Mouse (Mus musculus) liver, embryonic 15.5 days (tissue): ENCODE measurements around the gene Marveld3. TPM values are rescaled to one million over a fixed set of nuclear protein-coding genes. Genes with fewer than 3 reads are reported as not detected.
A peak's percentile ranks its signal among the peaks of the same experiment; 100 is the strongest.

Experiments used
- ATAC-seq: fragments of 200-750 bp; cut with Nextera tagmentation; 2 replicates; pipeline ENCODE4 v1.8.0; 2017; ENCODE audit warnings: moderate number of reproducible peaks, mild to moderate bottlenecking, moderate library complexity; ENCODE audit not compliant: insufficient read depth
- H3K27ac ChIP-seq: fragments of 300-500 bp; sonication (generic); replicated peaks from 2 replicates; pipeline ENCODE4 v1.5.1; 2015; ENCODE audit warnings: mild to moderate bottlenecking, inconsistent platforms
- H3K27me3 ChIP-seq: fragments of 300-500 bp; sonication (generic); 2 replicates; pipeline ENCODE4 v1.6.1; 2015; ENCODE audit warnings: mild to moderate bottlenecking, inconsistent platforms
- H3K36me3 ChIP-seq: fragments of 300-500 bp; sonication (generic); replicated peaks from 2 replicates; pipeline ENCODE4 v1.6.1; 2015; ENCODE audit warnings: moderate library complexity, mild to moderate bottlenecking, inconsistent platforms
- H3K4me1 ChIP-seq: fragments of 300-500 bp; sonication (generic); replicated peaks from 2 replicates; pipeline ENCODE4 v1.6.1; 2015; ENCODE audit warnings: inconsistent platforms
- H3K4me2 ChIP-seq: fragments of 300-500 bp; sonication (generic); 2 replicates; pipeline ENCODE4 v1.6.1; 2015; ENCODE audit warnings: moderate library complexity, mild to moderate bottlenecking, inconsistent platforms
- H3K4me3 ChIP-seq: fragments of 300-500 bp; sonication (generic); replicated peaks from 2 replicates; pipeline ENCODE4 v1.5.1; 2015; ENCODE audit warnings: mild to moderate bottlenecking, inconsistent platforms
- H3K9ac ChIP-seq: fragments of 300-500 bp; sonication (generic); 2 replicates; pipeline ENCODE4 v1.6.1; 2015; ENCODE audit warnings: moderate library complexity, mild to moderate bottlenecking, inconsistent platforms
- H3K9me3 ChIP-seq: fragments of 300-500 bp; sonication (generic); replicated peaks from 2 replicates; pipeline ENCODE4 v1.6.1; 2016; ENCODE audit warnings: inconsistent platforms
- WGBS: fragments of 180-500 bp; shearing (Covaris S2); methylation state at CpG from one replicate; pipeline ENCODE4 v1.1.7; 2015; ENCODE audit warnings: mixed read lengths; ENCODE audit not compliant: insufficient replicate concordance; 5-methylcytosine and 5-hydroxymethylcytosine counted together
- polyA plus RNA-seq: library from polyadenylated mRNA; unstranded; fragments of >200 nt; fragmentation: Nextera tagmentation; extraction: Ambion mirVana; gene quantifications from 2 replicates; pipeline ENCODE4 v1.2.1, GENCODE M21; 2015

The Marveld3 gene
- polyA plus RNA-seq, 1 experiment from 2014 or later = 0.06 TPM

- no peak for ATAC-seq
- H3K9ac ChIP-seq = no peak overlapping the region
- H3K4me3 ChIP-seq = no peak overlapping the region
- whole genome bisulfite sequencing = 59% methylated on average over 13 of the region's 13 CpGs
- H3K36me3 ChIP-seq = no peaks in the 10 kb centered on the region
- peaks cover 66% of the 10 kb centered on the region for H3K27me3 ChIP-seq
- H3K4me1 ChIP-seq = peaks cover 7% of the 10 kb centered on the region
- H3K27ac ChIP-seq = no peak overlapping the region
- no peaks in the 10 kb centered on the region for H3K9me3 ChIP-seq
- H3K4me2 ChIP-seq = no peak overlapping the region
Observed at GRCm38 (mm10) chr8:109963421-109963820, 1.4 kb upstream of the Marveld3 start.

GRCm38 (mm10) chr8:109962896-109963295 is 893 bp upstream of the Marveld3 start:
- 47% methylated on average over 9 of the region's 9 CpGs for WGBS
- Histone ChIP-seq H3K4me1 (peaks cover 7% of the 10 kb centered on the region), H3K9me3 (no peaks in the 10 kb centered on the region), H3K27me3 (peaks cover 61% of the 10 kb centered on the region), H3K36me3 (no peaks in the 10 kb centered on the region), H3K27ac (no peak overlapping the region), H3K4me3 (no peak overlapping the region), H3K9ac (no peak overlapping the region), H3K4me2 (no peak overlapping the region)
- no peak for ATAC-seq

GRCm38 (mm10) chr8:109959112-109959511 is 2.9 kb downstream of the Marveld3 start:
- 65% methylated on average over 4 of the region's 4 CpGs for WGBS

DNA sequence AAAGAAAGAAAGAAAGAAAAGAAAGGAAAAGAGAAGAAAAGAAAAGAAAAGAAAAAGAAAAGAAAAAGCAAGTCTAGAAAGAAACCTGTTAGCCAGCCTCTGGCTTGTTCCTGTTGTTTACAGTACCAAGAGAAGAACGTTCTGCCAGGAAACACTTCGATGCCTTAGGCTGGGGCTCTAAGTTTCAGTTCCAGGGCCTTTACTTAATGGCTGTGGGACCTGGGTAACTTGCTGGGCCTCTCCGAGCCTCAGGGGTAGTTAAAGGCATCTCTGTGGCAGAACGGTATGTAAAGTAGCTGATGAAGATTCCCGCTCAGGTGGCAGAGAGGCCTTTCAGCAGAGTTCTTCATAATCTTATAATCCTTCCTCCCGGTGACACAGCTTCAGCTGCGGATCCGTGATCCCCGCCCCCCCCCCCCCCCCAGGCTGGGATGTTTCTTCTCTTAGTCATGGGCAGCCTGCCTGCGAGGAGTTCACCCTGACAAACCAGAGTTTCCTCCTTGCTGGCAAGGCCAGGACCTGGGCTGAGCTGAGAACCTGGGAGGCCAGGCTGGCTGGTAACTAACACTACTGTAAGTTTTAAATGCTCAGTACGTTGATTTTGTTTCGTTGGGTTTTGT is 3.9 kb downstream of the Marveld3 start:
- no peaks in the 10 kb centered on the region for H3K9me3 ChIP-seq
- no peak overlapping the region for H3K4me2 ChIP-seq
- peaks cover 46% of the 10 kb centered on the region for H3K27me3 ChIP-seq
- 30% methylated on average over 12 of the region's 12 CpGs for WGBS
- no peak overlapping the region for H3K4me3 ChIP-seq
- H3K9ac ChIP-seq = no peak overlapping the region
- H3K4me1 ChIP-seq = peaks cover 13% of the 10 kb centered on the region
- H3K36me3 ChIP-seq = no peaks in the 10 kb centered on the region
- no peak overlapping the region for H3K27ac ChIP-seq
- no peak for ATAC-seq

More at GRCm38 (mm10) chr8:109959112-109959511, 2.9 kb downstream of the Marveld3 start:
- H3K4me2 ChIP-seq = no peak overlapping the region
- H3K9me3 ChIP-seq = no peaks in the 10 kb centered on the region
- peaks cover 13% of the 10 kb centered on the region for H3K4me1 ChIP-seq
- no peaks in the 10 kb centered on the region for H3K36me3 ChIP-seq
- no peak overlapping the region for H3K27ac ChIP-seq
- H3K4me3 ChIP-seq = no peak overlapping the region
- no peak for ATAC-seq
- no peak overlapping the region for H3K9ac ChIP-seq
- H3K27me3 ChIP-seq = peaks cover 52% of the 10 kb centered on the region

GRCm38 (mm10) chr8:109957167-109958028 is 4.6 kb downstream of the Marveld3 start:
- ATAC-seq = no peak

DNA sequence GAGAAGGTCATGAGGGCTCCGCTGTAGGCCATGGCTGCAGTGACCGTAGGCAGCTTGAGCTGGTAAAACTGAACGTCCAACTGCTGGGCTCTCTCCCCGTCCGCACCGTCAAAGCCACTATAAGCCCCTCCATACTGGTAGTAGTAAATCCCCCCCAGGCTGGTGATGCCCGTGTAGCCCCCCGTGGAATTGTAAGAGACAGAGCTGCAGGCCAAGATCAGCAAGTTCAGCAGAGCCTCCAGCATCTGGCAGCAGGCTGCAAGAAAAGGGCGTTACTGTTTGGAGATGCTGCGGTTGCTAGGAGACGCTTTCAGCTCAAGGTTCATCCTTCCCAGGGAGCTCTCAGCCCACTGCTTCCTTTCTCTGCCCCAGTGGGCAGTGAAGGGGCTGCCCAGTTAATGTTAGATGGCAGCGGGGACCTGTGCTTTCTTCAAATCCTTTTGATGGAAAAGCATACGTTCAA is 7.5 kb downstream of the Marveld3 start:
- 57% methylated on average over 13 of the region's 13 CpGs for WGBS
- Histone ChIP-seq H3K4me3 (no peak overlapping the region), H3K4me1 (peaks cover 5% of the 10 kb centered on the region; the same call in 1 of the 2 replicates), H3K27ac (no peak overlapping the region), H3K36me3 (no peaks in the 10 kb centered on the region), H3K9ac (no peak overlapping the region), H3K4me2 (no peak overlapping the region), H3K27me3 (peaks cover 36% of the 10 kb centered on the region), H3K9me3 (no peaks in the 10 kb centered on the region)
- no peak for ATAC-seq

More at GRCm38 (mm10) chr8:109957167-109958028, 4.6 kb downstream of the Marveld3 start:
- 13% methylated on average over 16 of the region's 16 CpGs for WGBS
- H3K9ac ChIP-seq = no peak overlapping the region
- H3K27me3 ChIP-seq = peaks cover 41% of the 10 kb centered on the region
- H3K9me3 ChIP-seq = no peaks in the 10 kb centered on the region
- H3K4me2 ChIP-seq = peak overlapping the region; percentile 13; the same call in 1 of the 2 replicates
- peaks cover 13% of the 10 kb centered on the region for H3K4me1 ChIP-seq
- no peak overlapping the region for H3K27ac ChIP-seq
- no peaks in the 10 kb centered on the region for H3K36me3 ChIP-seq
- H3K4me3 ChIP-seq = no peak overlapping the region

GRCm38 (mm10) chr8:109952171-109952570 is 9.8 kb downstream of the Marveld3 start:
- ATAC-seq = no peak
- H3K4me2 ChIP-seq = no peak overlapping the region
- H3K4me3 ChIP-seq = no peak overlapping the region
- H3K27me3 ChIP-seq = peaks cover 48% of the 10 kb centered on the region
- WGBS = 56% methylated on average over 7 of the region's 7 CpGs
- no peaks in the 10 kb centered on the region for H3K9me3 ChIP-seq
- no peaks in the 10 kb centered on the region for H3K36me3 ChIP-seq
- peaks cover 9% of the 10 kb centered on the region; the same call in 1 of the 2 replicates for H3K4me1 ChIP-seq
- H3K27ac ChIP-seq = no peak overlapping the region
- H3K9ac ChIP-seq = no peak overlapping the region

DNA sequence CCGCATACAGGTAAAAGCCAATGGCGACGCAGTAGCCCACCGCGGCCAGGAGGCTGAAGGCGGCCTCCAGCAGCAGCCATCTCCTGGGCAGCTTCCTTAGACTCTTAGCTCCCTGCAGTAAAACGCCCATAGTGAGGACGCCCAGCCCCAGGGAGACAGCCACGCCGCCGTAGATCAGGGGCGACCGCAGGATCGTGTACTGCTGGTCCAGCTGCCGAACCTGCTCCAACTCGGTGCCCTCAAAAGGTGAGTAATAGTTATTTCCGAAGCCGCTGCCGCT is 13.8 kb downstream of the Marveld3 start:
- peak overlapping the region; percentile 29 for H3K4me2 ChIP-seq
- H3K4me3 ChIP-seq = 0 out of 2 replicates have a peak overlapping the region, but pooled peaks have one; percentile 5
- peaks cover 61% of the 10 kb centered on the region for H3K27me3 ChIP-seq
- no peak overlapping the region for H3K27ac ChIP-seq
- no peak overlapping the region for H3K9ac ChIP-seq
- peaks cover 9% of the 10 kb centered on the region for H3K36me3 ChIP-seq
- peaks cover 15% of the 10 kb centered on the region; the same call in 1 of the 2 replicates for H3K4me1 ChIP-seq
- no peak for ATAC-seq
- H3K9me3 ChIP-seq = no peaks in the 10 kb centered on the region
- 4% methylated on average over 19 of the region's 19 CpGs for WGBS

DNA sequence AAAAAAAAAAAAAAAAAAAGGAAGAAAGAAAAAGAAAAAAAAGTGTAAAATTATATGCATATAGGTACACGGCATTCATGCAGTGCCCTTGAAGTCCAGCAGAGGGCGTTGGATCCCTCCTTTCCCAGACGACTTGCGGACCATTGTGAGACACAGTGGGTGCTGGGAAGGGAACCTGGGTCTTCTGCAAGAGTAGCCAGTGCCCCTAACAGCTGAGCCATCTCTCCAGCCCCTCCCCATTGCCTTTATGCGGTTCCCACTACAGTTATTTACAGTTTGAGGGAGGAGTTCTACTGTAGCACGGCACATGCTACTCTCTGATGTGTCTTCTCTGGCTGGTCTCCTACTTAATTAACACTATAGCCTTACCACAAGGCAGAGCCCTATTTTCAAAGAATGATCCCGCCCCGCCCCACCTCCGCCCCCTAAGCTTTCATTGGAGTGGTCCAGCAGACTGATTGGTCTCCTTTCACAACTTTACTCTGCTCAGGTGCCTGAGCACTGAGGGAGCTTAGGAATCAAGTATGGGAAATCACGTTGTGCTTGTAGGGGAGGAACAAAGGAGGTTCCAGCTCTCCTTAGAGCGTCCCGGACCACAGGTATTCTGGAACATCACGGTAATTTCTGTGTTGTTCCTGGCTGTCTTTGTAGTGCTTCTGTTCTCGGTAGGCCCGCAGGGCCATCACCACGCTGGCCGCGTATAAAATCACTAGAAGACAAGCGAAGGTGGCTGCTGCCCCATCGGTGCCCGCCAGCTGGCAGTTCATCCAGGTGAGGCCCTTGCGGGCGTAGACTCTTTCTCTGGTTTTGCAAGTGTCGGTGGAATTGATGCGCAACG is 14.3 kb downstream of the Marveld3 start:
- peaks cover 15% of the 10 kb centered on the region for H3K36me3 ChIP-seq
- H3K4me1 ChIP-seq = peaks cover 16% of the 10 kb centered on the region; the same call in 1 of the 2 replicates
- peaks cover 61% of the 10 kb centered on the region for H3K27me3 ChIP-seq
- no peaks in the 10 kb centered on the region for H3K9me3 ChIP-seq
- H3K27ac ChIP-seq = no peak overlapping the region
- ATAC-seq = no peak
- 0 out of 2 replicates have a peak overlapping the region, but pooled peaks have one; percentile 5 for H3K4me3 ChIP-seq
- peak overlapping the region; percentile 29 for H3K4me2 ChIP-seq
- no peak overlapping the region for H3K9ac ChIP-seq
- 5% methylated on average over 26 of the region's 26 CpGs for WGBS

DNA sequence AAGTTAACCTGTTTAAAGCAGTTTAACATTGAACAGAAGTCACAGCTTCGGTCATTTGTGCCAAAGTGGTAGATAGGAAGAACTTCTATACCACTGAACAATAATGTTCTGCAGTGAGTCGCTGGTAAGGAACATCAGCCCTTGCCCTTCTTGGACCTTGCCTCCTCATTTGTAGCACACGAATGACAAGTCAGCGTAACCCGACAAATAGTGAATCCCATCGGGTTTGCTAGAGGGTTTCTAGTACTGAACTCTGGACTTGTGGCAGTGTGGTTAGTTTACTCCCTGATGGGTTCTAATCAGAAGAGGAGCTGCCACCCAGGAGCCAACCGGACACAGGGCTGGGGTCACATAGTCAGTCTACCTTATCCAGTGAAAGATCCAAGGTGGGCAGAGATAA is 15.7 kb downstream of the Marveld3 start:
- H3K36me3 ChIP-seq = peaks cover 24% of the 10 kb centered on the region
- peaks cover 48% of the 10 kb centered on the region for H3K27me3 ChIP-seq
- ATAC-seq = no peak
- H3K4me3 ChIP-seq = no peak overlapping the region
- H3K9me3 ChIP-seq = no peaks in the 10 kb centered on the region
- WGBS = 72% methylated on average over 7 of the region's 7 CpGs
- H3K4me2 ChIP-seq = no peak overlapping the region
- H3K27ac ChIP-seq = no peak overlapping the region
- H3K4me1 ChIP-seq = peaks cover 16% of the 10 kb centered on the region; the same call in 1 of the 2 replicates
- H3K9ac ChIP-seq = no peak overlapping the region
